Mouse (Mus musculus) CH12.LX (cell line): ENCODE measurements around the gene Dpy19l3.

Experiments
- BHLHE40 ChIP-seq: IDR thresholded peaks from 2 replicates; pipeline ENCODE4 v1.6.1; 2011; ENCODE audit warnings: mild to moderate bottlenecking, low read depth, low read length, improper control_type of control experiment
- CTCF ChIP-seq, 2 experiments: IDR thresholded peaks in 1 of 2; conservative IDR thresholded peaks in 1 of 2; 2 replicates each; pipeline ENCODE4 v1.5.1; 2011 to 2012; ENCODE audit warnings: low read depth in 2 of 2, low read length in 2 of 2, improper control_type of control experiment in 1 of 2, inconsistent platforms in 1 of 2, mild to moderate bottlenecking in 1 of 2, moderate library complexity in 1 of 2
- ELF1 ChIP-seq: IDR thresholded peaks from 2 replicates; pipeline ENCODE4 v1.6.1; 2014; ENCODE audit warnings: low read depth, mild to moderate bottlenecking, inconsistent platforms, low read length, improper control_type of control experiment
- EP300 ChIP-seq: IDR thresholded peaks from 2 replicates; pipeline ENCODE4 v1.6.1; 2011; ENCODE audit warnings: low read length, improper control_type of control experiment
- ETS1 ChIP-seq: conservative IDR thresholded peaks from 2 replicates; pipeline ENCODE4 v1.6.1; 2012; ENCODE audit warnings: low read depth, mild to moderate bottlenecking, inconsistent platforms, low read length, improper control_type of control experiment, moderate library complexity
- GABPA ChIP-seq: IDR thresholded peaks from 2 replicates; pipeline ENCODE4 v1.6.1; 2012; ENCODE audit warnings: low read depth, low read length, improper control_type of control experiment, inconsistent platforms; ENCODE audit not compliant: insufficient replicate concordance
- JUN ChIP-seq: IDR thresholded peaks from 2 replicates; pipeline ENCODE4 v1.6.1; 2011; ENCODE audit warnings: low read depth, mild to moderate bottlenecking, low read length, improper control_type of control experiment, moderate library complexity; ENCODE audit not compliant: insufficient read depth
- JUND ChIP-seq: conservative IDR thresholded peaks from 2 replicates; pipeline ENCODE4 v1.6.1; 2011; ENCODE audit warnings: low read depth, low read length, improper control_type of control experiment
- PAX5 ChIP-seq: IDR thresholded peaks from 2 replicates; pipeline ENCODE4 v1.6.1; 2012; ENCODE audit warnings: low read length, inconsistent platforms, mixed read lengths
- POLR2A ChIP-seq: IDR thresholded peaks from 2 replicates; pipeline ENCODE4 v1.6.1; 2011; ENCODE audit warnings: low read depth, mild to moderate bottlenecking, improper control_type of control experiment, low read length
- SMC3 ChIP-seq: IDR thresholded peaks from 2 replicates; pipeline ENCODE4 v1.6.1; 2011; ENCODE audit warnings: low read depth, low read length, improper control_type of control experiment
- ZC3H11A ChIP-seq: IDR thresholded peaks from 2 replicates; pipeline ENCODE4 v1.6.1; 2012; ENCODE audit warnings: low read depth, mild to moderate bottlenecking, inconsistent platforms, low read length, improper control_type of control experiment
- ZKSCAN1 ChIP-seq: IDR thresholded peaks from 2 replicates; pipeline ENCODE4 v1.6.1; 2012; ENCODE audit warnings: low read depth, inconsistent platforms, low read length, improper control_type of control experiment, borderline replicate concordance
- ZNF384 ChIP-seq: IDR thresholded peaks from 2 replicates; pipeline ENCODE4 v1.6.1; 2012; ENCODE audit warnings: low read depth, low read length, improper control_type of control experiment, inconsistent platforms

GRCm38 (mm10) chr7:35683409-35684122, 70.7 kb downstream of the Dpy19l3 start:
- no peak for TF ChIP-seq CTCF (conservative IDR thresholded peaks at IDR 0.05 in 1 of 2, IDR thresholded peaks at IDR 0.05 in 1 of 2; ENCODE audit: low read depth in 2 of 2, low read length in 2 of 2)
- no peak for TF ChIP-seq ZKSCAN1
- no peak for TF ChIP-seq POLR2A
- TF ChIP-seq ETS1: no peak
- no peak for TF ChIP-seq ELF1
- peak; percentile 40; the same call in 1 of the 2 replicates for TF ChIP-seq BHLHE40
- TF ChIP-seq PAX5: no peak
- TF ChIP-seq GABPA: no peak
- TF ChIP-seq SMC3: no peak
- no peak for TF ChIP-seq EP300
- no peak for TF ChIP-seq JUND
- TF ChIP-seq JUN: no peak
- no peak for TF ChIP-seq ZC3H11A
- TF ChIP-seq ZNF384: no peak
